Mouse (Mus musculus) ES-CJ7 (cell line): ENCODE measurements at regions not wholly inside any gene's neighbourhood (a gene's known extent, or its start where the extent isn't known, plus 50 kb on each side); places are given as distances from the start of the nearest gene placed in this dataset.

ENCODE experiments used
- DNase-seq: peaks from one replicate; pipeline ENCODE4 v3.0.0; 2011; ENCODE audit warnings: low read depth, low spot score

DNA sequence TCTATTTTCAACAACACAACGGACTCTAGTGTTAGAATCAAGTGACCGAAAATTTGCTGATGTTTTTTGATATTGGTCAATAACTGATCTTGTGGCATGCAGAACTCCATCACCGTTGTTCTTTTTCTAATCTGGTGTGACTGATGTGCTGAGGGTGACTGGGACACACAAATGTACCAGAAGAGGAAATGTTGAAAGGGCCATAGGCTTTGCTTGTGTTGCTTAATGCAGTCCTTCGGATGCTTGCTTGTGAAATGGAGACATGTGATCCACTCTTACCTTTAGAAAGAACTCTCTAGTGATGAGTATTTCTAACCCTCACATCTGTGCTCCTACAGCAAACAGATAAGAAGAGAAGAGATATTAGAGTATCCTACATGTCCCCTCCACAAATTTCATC, 145.9 kb upstream of the Thbs1 start:
- DNase-seq: no peak

DNA sequence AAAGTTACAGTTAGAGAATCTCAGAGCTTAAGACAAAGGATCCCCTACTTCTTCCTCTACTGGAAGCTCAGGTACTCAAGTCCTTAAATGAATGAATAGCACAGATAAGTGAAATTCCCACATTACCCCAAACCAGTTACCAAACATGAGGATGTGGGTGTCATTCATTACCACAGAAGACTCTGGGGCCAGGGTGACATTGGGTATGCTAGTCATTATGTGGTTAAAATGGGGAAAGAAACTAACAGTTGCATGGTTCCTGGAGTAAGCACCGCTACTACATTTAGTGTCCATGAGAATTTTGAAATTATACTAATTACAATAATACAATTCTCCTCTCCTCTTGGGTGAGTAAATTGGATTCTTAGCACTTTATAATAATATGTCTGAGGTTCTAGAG, 142.9 kb upstream of the Thbs1 start:
- DNase-seq: no peak

GRCm38 (mm10) chr2:117970631-117971030, 141.0 kb upstream of the Thbs1 start:
- DNase-seq: no peak

DNA sequence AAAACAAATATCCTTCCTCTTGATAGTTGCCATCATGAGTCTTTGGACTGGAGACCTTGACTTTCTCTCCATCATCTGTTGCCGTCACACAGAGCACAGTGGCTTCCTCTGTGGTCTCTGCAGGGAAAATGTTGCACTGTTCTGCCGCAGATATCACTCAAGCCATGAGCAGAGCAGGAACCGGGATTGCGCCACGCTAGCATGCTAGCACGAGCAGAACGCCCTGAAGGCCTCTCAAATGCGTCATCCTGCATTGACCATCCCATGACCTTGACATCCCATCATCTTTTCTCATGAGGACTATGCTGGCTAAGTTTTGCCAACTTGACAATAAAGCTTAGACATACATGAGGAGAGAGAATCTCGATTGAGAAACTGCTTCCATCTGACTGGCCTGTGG, 134.6 kb upstream of the Thbs1 start:
- no peak for DNase-seq

GRCm38 (mm10) chr2:117980856-117981255, 130.8 kb upstream of the Thbs1 start:
- DNase-seq: no peak

DNA sequence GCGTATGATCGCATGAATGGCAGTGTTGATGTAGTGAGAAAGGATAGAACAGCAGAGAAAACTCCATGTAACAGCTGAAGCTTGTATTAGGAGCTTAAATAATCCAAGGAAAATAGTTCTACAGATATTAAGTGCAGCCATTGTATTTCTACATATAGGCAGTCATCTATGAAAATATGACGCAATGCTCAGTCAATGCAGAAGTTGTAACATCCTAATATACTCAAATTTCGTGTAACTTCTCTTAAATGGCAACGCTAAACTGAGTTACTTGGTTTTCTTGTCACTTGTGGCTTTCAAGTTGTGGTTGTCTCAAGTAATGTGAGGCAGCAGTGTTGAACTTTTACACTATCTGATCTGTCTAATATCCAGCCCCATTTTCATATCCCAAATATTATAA, 127.1 kb upstream of the Thbs1 start:
- no peak for DNase-seq

DNA sequence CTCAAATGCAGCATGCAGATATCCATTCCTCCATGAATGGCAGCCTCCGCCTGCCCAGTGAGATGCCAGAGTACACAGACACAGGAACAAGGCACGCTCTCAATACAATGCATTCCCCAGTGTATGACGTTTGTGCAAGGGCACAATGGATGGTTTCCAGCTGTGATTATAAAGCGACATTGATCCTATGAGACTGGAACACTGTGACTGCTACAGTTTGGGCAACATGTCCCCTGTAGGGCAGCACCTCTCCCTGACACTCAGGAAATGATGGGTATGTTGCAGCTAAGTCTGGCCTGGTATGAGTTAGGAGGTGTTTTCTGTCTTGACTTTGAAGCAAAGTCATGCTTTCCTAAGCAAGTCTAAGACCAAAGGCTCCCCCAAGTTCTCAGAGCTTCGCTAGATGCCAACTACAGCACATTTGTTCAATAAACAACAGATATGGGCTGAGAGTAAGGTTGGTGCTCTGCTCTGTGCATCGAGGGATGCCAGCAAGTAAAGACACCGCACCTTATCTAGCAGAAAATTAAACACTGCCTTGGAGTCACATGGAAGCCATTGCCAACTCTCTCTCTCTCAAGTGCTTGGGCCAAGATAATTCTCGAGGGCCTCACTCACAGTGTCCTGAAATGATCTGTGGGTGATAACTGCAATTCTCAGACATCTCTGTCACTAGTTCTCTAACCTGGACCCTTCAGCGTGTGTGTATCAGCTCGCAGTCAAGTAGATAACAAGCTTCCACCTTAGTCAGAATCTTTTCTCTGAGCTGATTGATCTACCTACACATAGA, 124.1 kb upstream of the Thbs1 start:
- no peak for DNase-seq

DNA sequence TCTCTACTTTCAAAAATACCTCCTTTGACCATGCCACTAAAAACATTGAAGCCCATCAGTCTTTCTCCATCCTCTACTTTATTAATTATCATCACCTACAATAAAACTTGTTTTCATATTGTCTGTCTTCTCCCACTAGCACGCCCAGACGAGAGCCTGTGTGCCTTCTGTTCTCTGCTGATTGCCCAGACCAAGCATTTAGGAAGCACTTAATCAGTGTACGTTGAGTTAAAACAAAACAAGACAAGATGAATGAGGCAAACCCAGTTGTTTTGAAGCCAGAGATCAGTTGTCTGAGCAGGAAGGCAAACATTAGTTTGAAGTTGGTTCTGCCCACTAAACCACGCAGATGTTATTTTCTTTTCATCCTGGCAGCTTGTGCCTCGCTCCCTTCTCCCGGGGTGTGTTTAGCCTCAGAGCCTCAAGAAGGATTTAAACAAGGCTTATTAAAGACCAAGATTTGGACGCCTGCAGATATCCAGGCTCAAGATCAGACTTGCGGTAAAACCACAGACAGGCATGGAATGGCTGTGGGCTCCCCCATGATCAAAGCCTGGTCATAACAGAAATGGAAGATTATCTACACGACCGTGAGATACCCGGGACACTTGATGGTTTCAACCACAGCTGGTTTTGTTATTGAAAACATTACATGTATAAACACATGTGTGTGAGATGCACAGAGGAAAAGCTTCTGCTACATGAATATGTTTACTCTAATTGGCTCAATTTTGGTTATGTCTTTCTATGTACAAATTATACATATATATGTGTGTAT, 123.1 kb upstream of the Thbs1 start:
- DNase-seq: no peak

GRCm38 (mm10) chr2:117989215-117989614, 122.5 kb upstream of the Thbs1 start:
- DNase-seq: no peak

DNA sequence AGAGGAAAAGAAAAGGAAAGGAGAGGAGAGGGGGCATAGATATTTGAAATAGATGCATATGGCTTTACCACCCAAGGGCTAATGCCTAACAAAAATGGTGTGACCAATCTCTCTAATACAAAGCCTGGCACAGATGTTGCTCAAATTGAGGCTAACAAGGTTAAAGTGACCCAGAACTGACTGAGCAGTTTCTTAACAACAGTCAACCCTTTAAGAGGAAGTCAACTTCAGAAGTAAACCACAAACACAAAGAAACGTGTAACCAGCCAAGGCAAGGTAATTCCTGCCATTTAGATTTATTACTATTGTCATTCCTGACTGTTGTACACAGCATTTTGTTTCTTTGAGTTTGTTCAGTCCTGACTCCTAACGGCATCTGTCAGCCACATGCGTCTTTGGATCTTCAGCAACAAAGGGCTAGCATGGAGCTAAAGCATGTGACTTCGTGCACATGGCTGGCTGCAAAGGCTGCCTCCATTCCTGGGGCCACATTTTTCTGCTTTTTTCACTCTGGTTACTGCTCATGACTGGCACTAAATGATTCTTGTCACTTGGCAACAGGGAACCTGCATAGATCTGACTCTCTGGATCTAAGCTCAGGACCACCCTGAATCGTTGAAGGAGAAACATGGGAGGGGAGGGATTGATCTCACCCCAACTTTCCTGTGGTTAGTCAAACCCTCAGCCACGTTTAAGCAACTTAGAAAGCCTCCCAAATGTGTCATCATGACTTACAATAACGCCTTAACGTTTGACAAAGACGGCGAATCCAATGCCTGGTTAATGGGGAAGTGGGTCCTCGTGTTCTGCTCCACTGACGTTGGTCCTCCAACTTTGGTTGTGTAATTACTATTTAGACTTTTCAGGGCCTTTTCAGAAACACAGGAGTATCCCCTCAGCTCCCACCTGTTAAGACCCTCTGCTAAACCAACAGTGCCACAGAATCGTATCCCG, 115.3 kb upstream of the Thbs1 start:
- no peak for DNase-seq

GRCm38 (mm10) chr2:117999641-118000040, 112.0 kb upstream of the Thbs1 start:
- no peak for DNase-seq

DNA sequence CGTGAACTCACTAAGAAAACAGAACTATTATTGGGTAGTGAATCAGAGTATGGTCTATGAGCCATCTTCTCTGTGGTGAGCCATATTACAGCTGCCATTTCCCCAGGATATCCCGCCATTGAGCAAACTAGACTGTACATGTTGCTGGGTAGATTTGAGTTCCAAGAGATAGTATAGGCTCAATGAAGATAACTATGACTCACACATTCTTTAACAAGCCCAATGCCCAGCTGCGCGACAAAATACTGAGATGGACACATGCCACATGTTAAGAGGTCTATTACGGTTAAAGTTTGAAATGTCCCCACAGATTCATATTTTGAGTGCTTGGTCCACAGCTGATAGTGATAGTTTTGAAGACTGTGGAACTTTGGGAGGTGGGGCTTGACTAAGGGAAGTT, 107.5 kb upstream of the Thbs1 start:
- DNase-seq: no peak

- DNase-seq: no peak
Observed at GRCm38 (mm10) chr2:118007539-118008427, 103.9 kb upstream of the Thbs1 start.

DNA sequence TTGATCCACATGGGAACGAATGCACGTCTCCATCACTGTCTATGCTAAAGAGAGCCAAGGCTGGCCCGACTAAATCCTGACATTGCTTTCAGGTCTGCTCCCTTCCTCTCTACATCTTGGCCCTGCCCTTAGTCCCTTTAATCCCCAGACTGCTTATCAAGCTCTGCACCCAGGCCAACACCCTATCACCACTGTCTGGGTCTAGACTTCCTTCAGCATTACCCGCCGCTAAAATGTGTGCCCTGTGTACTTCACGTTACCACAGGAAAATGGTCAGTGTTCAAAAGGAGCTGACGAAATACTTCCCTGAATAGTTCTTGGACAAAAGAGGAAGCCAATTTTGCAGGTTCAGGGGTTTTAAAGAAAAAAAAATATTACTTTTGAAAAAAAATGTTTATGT, 100.0 kb upstream of the Thbs1 start:
- DNase-seq: no peak

- DNase-seq: no peak
Observed at GRCm38 (mm10) chr2:118012211-118012610, 99.5 kb upstream of the Thbs1 start.

- no peak for DNase-seq
Observed at GRCm38 (mm10) chr2:118013156-118013555, 98.5 kb upstream of the Thbs1 start.

DNA sequence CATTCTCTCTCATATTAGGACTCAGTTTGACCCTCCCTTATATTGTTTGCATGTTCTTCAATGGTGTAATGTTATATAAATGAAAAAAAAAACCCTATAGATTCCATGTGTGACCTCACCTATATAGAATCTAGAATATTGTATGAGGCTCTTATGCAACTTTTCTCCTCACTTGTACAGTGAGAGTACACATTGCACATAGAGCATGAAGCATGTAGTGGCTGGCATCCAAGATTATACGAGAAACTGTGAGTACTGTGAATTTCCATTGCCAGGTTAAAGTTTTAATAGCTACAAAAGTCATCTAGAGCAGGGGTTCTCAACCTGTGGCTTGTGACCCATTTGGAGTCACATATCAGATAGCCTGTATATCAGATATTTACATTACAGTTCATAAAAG, 96.5 kb upstream of the Thbs1 start:
- DNase-seq: no peak

DNA sequence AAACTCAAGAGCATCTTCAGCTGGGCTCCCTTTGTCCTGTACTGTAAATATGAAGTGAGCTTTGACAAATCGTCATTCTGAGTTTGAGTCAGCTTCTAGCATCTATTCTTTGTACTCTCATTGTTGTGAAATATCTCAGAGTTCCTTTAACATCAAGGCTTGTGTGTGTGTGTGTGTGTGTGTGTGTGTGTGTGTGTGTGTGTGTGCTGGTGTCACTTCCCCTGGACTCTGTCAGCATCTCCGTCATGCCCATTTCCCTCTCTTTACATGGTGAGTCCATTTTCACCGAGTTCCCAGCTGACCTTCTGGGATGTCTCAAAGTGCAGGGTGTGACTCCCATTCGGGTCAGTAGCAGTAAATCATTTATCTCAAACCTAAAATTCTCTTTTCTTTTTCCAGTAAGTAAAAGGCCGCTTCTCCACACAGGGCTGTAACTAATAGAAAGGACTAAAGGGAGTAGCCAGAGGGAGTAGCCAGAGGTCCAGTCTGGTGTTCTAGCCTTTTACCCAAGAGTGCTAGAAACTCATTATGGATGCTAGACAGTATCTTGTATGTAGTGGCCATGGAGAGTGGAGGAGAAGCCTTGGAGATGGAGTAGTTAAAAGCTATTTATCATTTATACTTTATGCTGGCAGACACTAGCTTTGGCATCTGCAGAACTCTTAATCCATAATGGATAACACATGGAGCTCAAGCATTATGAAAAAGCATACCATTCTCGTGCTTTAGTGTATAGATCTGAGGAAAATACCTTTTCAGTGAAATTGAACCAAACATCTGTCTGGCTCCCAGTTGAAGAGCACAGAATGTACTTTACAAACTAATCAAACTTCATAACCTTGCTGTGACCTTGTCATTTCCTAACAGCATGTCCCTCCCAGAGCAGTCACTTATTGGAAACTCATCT, 85.6 kb upstream of the Thbs1 start:
- DNase-seq: no peak

- DNase-seq: no peak
Observed at GRCm38 (mm10) chr2:118028881-118029280, 82.8 kb upstream of the Thbs1 start.
